ENCODE assay signal across 12 mouse cellular contexts in the genomic region with DNA sequence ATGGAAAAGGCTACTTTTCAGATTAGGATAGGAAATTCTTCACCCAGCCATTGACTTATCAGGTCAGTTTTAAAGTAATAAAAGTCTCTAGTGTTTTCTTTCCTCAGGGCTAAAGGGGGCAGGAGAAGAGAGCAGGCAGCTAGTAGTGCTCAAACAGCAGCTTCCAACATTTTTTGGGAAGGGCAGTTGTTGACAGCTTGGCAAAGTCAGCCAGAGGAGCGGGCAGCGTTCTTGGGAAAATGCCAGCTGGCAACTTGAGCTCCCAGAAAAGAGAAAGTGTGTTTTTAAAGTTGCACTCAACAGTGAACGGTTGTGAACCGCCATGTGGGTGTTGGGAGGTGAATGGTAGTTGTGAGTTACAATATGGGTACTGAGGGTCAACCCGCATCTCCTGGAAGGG. TPM values are rescaled to one million over a fixed set of nuclear protein-coding genes. Genes with fewer than 3 reads are reported as not detected.
A peak's percentile ranks its signal among the peaks of the same experiment; 100 is the strongest.
DNase-seq lines count a peak whose midpoint lies in the region; ATAC-seq and TF ChIP-seq lines count a peak whose summit lies in the region.
"Had no signal": no experiment of that assay in that cellular context is flagged by ENCODE, and none has a peak within 500 bp of the region (broad histone marks: within the 10 kb centered on the region; RNA-seq: fewer than 3 reads in every experiment).

No protein-coding gene starts in this region.

- peak; percentile 29 for DNase-seq in left cerebral cortex, postnatal 4 days
- DNase-seq in left cerebral cortex, adult 2 months (ENCODE audit: extremely low spot score in 1 of 2, low spot score in 2 of 2), result no peak
- DNase-seq in adrenal gland, postnatal 10 days, result peak; percentile 81
- peak; percentile 28 to 65 for DNase-seq in heart, adult 9 months (ENCODE audit: low spot score in 2 of 2)
- peak; percentile 65 for DNase-seq in lung, embryonic 14.5 days
- no peak for DNase-seq in thymus, adult 18-20 months
- no peak for DNase-seq in urinary bladder, adult 18-20 months (ENCODE audit: low spot score in 2 of 2)
- DNase-seq in urinary bladder, postnatal 25 days (ENCODE audit: low spot score), result no peak
- DNase-seq: forebrain, postnatal 0 days; thymus, postnatal 36 days had no signal

- no peak overlapping the region for H3K9ac ChIP-seq in lung, embryonic 14.5 days
- H3K9ac ChIP-seq: forebrain, postnatal 0 days had no signal

- no peaks in the 10 kb centered on the region for H3K27me3 ChIP-seq in lung, embryonic 14.5 days (ENCODE audit: insufficient read depth, low read length)
- H3K27me3 ChIP-seq: Patski had no signal

- 59% methylated on average over 5 of the region's 5 CpGs for WGBS in lung, embryonic 14.5 days

- no peaks in the 10 kb centered on the region for H3K9me3 ChIP-seq in lung, embryonic 14.5 days (ENCODE audit: low read depth, low read length)

- H3K4me1 ChIP-seq in lung, embryonic 14.5 days (ENCODE audit: insufficient read depth), result no peaks in the 10 kb centered on the region

- H3K27ac ChIP-seq in left cerebral cortex, adult 2 months, result no peak overlapping the region
- no peak overlapping the region for H3K27ac ChIP-seq in lung, embryonic 14.5 days (ENCODE audit: low read depth)
- H3K27ac ChIP-seq: macrophage had no signal

- intact Hi-C loops in left cerebral cortex, postnatal 4 days (cut with DNase I), result no loop called here
- intact Hi-C loops in left cerebral cortex, adult 2 months (cut with DNase I), result no loop called here

- peaks cover 3% of the 10 kb centered on the region; the same call in 1 of the 2 replicates for H3K36me3 ChIP-seq in lung, embryonic 14.5 days (ENCODE audit: insufficient read depth)

- TF ChIP-seq CTCF in left cerebral cortex, adult 2 months (IDR thresholded peaks at IDR 0.05), result no peak
- no peak for TF ChIP-seq CTCF in lung, embryonic 14.5 days (IDR thresholded peaks at IDR 0.05; ENCODE audit: low read depth)

- H3K4me3 ChIP-seq in left cerebral cortex, adult 2 months, result no peak overlapping the region
- H3K4me3 ChIP-seq in lung, embryonic 14.5 days (ENCODE audit: low read depth, low read length), result no peak overlapping the region

- H3K4me2 ChIP-seq in lung, embryonic 14.5 days, result no peak overlapping the region

- ATAC-seq in lung, embryonic 14.5 days (ENCODE audit: insufficient read depth), result no peak; the same call in 1 of the 2 replicates
- ATAC-seq: forebrain, postnatal 0 days had no signal

RNA-seq across cellular contexts. Expression of a gene that starts 2.6 kb away (rescaled TPM):
- under 1 TPM; 0.56 to 0.64 TPM for total RNA-seq in left cerebral cortex, postnatal 4 days (2021)
- total RNA-seq in left cerebral cortex, adult 2 months (2021), result 1 to 10 TPM in 1 of 2 experiments, under 1 TPM in 1; 0.84 to 1.5 TPM
- total RNA-seq in adrenal gland, postnatal 10 days (2021), result 1 to 10 TPM; 1.6 TPM
- polyA plus RNA-seq in lung, embryonic 14.5 days (2014; fragmentation: Nextera tagmentation; extraction: Ambion mirVana), result 0.75 and 0.83 TPM in 2 replicates

RNA-seq across cellular contexts. Expression of a gene that starts 24.1 kb away (rescaled TPM):
- 10 to 100 TPM; 61.2 to 70.2 TPM for total RNA-seq in left cerebral cortex, postnatal 4 days (2021)
- total RNA-seq in left cerebral cortex, adult 2 months (2021), result 10 to 100 TPM; 50.1 to 50.2 TPM
- 10 to 100 TPM; 59.0 to 60.8 TPM for total RNA-seq in adrenal gland, postnatal 10 days (2021)
- 154 and 165 TPM in 2 replicates for polyA plus RNA-seq in lung, embryonic 14.5 days (2014; fragmentation: Nextera tagmentation; extraction: Ambion mirVana)

RNA-seq across cellular contexts. Expression of a gene that starts 24.9 kb away (rescaled TPM):
- 100 to 1,000 TPM; 255 TPM for total RNA-seq in left cerebral cortex, postnatal 4 days (2021)
- 100 to 1,000 TPM; 228 to 249 TPM for total RNA-seq in left cerebral cortex, adult 2 months (2021)
- 100 to 1,000 TPM; 533 to 569 TPM for total RNA-seq in adrenal gland, postnatal 10 days (2021)
- 449 and 462 TPM in 2 replicates for polyA plus RNA-seq in lung, embryonic 14.5 days (2014; fragmentation: Nextera tagmentation; extraction: Ambion mirVana)

RNA-seq across cellular contexts. Expression of a gene that starts 38.5 kb away (rescaled TPM):
- 1 to 10 TPM; 3.2 to 3.8 TPM for total RNA-seq in left cerebral cortex, postnatal 4 days (2021)
- total RNA-seq in left cerebral cortex, adult 2 months (2021), result 1 to 10 TPM; 2.6 to 2.7 TPM
- total RNA-seq in adrenal gland, postnatal 10 days (2021), result 1 to 10 TPM in 1 of 2 experiments, under 1 TPM in 1; 0.75 to 2.8 TPM
- 1.9 and 2.4 TPM in 2 replicates for polyA plus RNA-seq in lung, embryonic 14.5 days (2014; fragmentation: Nextera tagmentation; extraction: Ambion mirVana)

Comparison
In these comparisons a context has a peak if more than half of its experiments do, and no peak if none do; other contexts are left out.
1. DNase-seq: peak in left cerebral cortex, postnatal 4 days (single experiment), adrenal gland, postnatal 10 days (single experiment), heart, adult 9 months (2 of 2) and lung, embryonic 14.5 days (single experiment); none in left cerebral cortex, adult 2 months (0 of 2), thymus, adult 18-20 months (0 of 2), urinary bladder, adult 18-20 months (0 of 2) and urinary bladder, postnatal 25 days (single experiment).